Mouse (Mus musculus): ENCODE measurements at regions not wholly inside any gene's neighbourhood (a gene's known extent, or its start where the extent isn't known, plus 50 kb on each side); places are given as distances from the start of the nearest gene placed in this dataset.

DNA sequence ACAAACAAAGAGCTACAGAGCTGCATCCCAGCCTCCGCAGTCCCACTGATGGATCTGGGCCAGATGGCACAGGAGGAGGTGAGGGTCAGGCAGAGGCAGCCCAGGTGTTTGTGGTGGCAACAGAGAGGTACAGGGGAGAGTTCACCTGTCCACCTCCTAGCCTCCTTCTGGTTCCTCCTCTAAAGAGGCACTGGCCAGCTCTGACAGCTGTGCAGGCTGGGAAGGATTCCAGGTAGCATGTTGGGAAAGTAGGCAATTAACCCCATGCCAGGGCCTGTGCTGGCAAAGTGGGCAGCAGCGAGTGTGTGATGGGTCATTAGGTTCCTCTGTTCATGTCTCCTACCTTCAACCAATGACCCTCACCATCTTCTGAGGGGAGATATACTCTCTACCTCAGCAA lies 212.1 kb downstream of the Cbln1 start:
- no peak for TF ChIP-seq CTCF (IDR thresholded peaks at IDR 0.05)
- intact Hi-C loops (cut with DNase I) = no loop called here
- no peak for DNase-seq
- Histone ChIP-seq H3K4me3 (no peak overlapping the region), H3K27ac (no peak overlapping the region)

DNA sequence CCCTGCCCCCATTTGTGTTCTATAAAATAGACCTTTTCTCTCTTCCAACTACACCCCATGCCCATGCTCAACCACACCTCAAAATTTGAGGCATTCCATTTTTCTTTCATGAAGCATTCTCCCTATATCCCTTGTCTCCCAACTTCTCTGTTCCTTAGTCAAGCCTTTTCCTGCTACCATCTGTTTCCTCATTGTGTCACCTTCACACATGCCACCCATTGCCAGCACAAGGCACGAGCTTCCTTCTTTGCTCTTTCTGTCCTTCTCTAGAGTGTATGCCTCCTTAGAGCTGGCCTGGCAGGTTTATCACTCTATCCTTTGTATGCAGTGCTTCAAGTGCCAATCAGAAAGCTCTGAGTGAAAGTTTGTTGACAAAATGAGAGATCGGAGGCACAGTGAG lies 229.7 kb downstream of the Cbln1 start:
- intact Hi-C loops (cut with DNase I) = no loop called here
- no peak overlapping the region for H3K4me3 ChIP-seq
- DNase-seq = no peak
- TF ChIP-seq CTCF (IDR thresholded peaks at IDR 0.05) = no peak
- no peak overlapping the region for H3K27ac ChIP-seq

GRCm38 (mm10) chr8:87237181-87237580 lies 235.2 kb downstream of the Cbln1 start:
- intact Hi-C loops (cut with DNase I) = no loop called here
- DNase-seq = no peak
- no peak overlapping the region for H3K27ac ChIP-seq
- H3K4me3 ChIP-seq = no peak overlapping the region
- no peak for TF ChIP-seq CTCF (IDR thresholded peaks at IDR 0.05)

- Histone ChIP-seq H3K4me3 (no peak overlapping the region), H3K27ac (no peak overlapping the region)
- TF ChIP-seq CTCF (IDR thresholded peaks at IDR 0.05) = no peak
- no peak for DNase-seq
- intact Hi-C loops (cut with DNase I) = no loop called here
Measured at GRCm38 (mm10) chr8:87236438-87236837, 236.0 kb downstream of the Cbln1 start.

GRCm38 (mm10) chr8:87235341-87236075 lies 236.9 kb downstream of the Cbln1 start:
- Histone ChIP-seq H3K4me3 (no peak overlapping the region), H3K27ac (no peak overlapping the region)
- intact Hi-C loops (cut with DNase I) = no loop called here
- no peak for TF ChIP-seq CTCF (IDR thresholded peaks at IDR 0.05)
- no peak for DNase-seq

GRCm38 (mm10) chr8:87234336-87234735 lies 238.1 kb downstream of the Cbln1 start:
- intact Hi-C loops (cut with DNase I) = no loop called here
- Histone ChIP-seq H3K4me3 (no peak overlapping the region), H3K27ac (no peak overlapping the region)
- no peak for TF ChIP-seq CTCF (IDR thresholded peaks at IDR 0.05)
- no peak for DNase-seq

DNA sequence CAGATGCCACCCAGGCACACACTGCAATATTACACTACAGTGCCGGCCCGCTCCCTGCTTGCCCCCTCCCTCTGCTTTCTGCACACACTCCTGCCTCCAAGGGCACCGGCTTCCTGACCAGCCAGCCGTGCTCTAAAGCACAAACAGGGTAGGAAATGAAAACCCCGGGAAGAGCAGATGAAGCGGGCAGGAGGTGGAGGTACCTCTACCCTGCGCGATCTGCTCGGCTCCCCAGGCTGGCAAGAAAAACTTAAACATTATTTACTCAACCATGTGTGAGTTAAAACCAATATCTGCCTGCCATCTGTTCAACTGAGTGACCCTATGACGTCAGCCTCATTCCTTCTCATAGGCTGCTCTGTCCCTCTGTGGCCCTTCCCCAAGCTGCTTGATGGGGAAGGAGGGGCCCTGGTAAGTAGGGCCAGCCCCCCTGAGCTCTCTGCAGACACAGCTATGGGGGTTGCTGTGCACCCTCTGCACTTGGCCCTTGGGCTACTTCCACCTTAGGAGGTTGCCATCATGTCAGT lies 238.5 kb downstream of the Cbln1 start:
- Histone ChIP-seq H3K4me3 (no peak overlapping the region), H3K27ac (no peak overlapping the region)
- intact Hi-C loops (cut with DNase I) = no loop called here
- TF ChIP-seq CTCF (IDR thresholded peaks at IDR 0.05) = no peak
- no peak for DNase-seq

DNA sequence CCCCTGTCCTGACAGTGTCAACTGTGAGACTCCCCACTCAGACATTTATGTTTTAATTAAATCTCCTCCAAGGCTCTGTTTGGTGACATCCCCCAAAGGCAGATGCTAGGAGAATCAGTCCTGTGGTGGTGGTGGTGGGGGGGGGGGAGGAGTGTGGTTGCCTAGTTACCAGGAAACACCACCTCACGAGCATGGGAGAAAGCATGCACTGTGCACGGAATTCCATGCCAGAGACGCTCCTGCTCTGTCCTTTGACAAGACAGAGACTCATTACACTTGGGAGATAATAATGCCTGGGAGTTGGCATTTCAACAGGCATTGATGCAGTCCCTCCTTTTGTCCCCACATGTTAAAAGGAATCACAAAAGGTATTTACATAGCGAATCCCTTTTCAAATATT lies 240.6 kb downstream of the Cbln1 start:
- intact Hi-C loops (cut with DNase I) = no loop called here
- no peak overlapping the region for H3K27ac ChIP-seq
- no peak for DNase-seq
- H3K4me3 ChIP-seq = no peak overlapping the region
- TF ChIP-seq CTCF (IDR thresholded peaks at IDR 0.05) = no peak

- TF ChIP-seq CTCF (IDR thresholded peaks at IDR 0.05) = no peak
- DNase-seq = no peak
- H3K27ac ChIP-seq = no peak overlapping the region
- intact Hi-C loops (cut with DNase I) = no loop called here
- H3K4me3 ChIP-seq = no peak overlapping the region
Measured at GRCm38 (mm10) chr8:87230096-87230495, 242.3 kb downstream of the Cbln1 start.

- intact Hi-C loops (cut with DNase I) = no loop called here
- H3K4me3 ChIP-seq = no peak overlapping the region
- no peak overlapping the region for H3K27ac ChIP-seq
- TF ChIP-seq CTCF (IDR thresholded peaks at IDR 0.05) = no peak
- DNase-seq = no peak
Measured at GRCm38 (mm10) chr8:87229182-87229581, 243.2 kb downstream of the Cbln1 start.

GRCm38 (mm10) chr8:87228777-87229176 lies 243.6 kb downstream of the Cbln1 start:
- no peak for TF ChIP-seq CTCF (IDR thresholded peaks at IDR 0.05)
- intact Hi-C loops (cut with DNase I) = no loop called here

GRCm38 (mm10) chr8:87225504-87226425 lies 246.6 kb downstream of the Cbln1 start:
- no peak overlapping the region for H3K4me3 ChIP-seq
- TF ChIP-seq CTCF (IDR thresholded peaks at IDR 0.05) = no peak
- intact Hi-C loops (cut with DNase I) = no loop called here
- no peak for DNase-seq
- no peak overlapping the region for H3K27ac ChIP-seq

More at GRCm38 (mm10) chr8:87228777-87229176, 243.6 kb downstream of the Cbln1 start:
- Histone ChIP-seq H3K4me3 (no peak overlapping the region), H3K27ac (no peak overlapping the region)
- no peak for DNase-seq

DNA sequence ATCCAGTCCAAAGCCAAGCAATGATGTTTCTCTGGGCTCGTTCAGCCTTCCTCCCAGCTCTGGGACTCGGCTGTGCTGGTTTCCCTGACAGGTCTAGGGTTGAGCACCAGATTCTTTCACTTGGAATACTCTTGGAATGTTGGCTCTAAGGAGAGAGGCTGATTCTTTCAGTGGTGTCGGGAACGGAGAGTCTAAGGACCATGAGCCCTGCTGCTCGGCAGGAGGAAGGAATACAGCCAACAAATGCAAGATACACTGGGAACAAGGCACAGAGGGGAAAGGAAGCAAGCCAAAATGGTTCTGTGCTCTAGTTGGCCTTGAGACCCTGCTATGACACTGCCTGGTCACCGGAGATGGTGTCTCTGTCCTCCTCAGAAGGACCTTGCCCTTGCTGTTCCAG lies 251.8 kb downstream of the Cbln1 start:
- intact Hi-C loops (cut with DNase I) = no loop called here
- Histone ChIP-seq H3K4me3 (no peak overlapping the region), H3K27ac (no peak overlapping the region)
- no peak for DNase-seq
- TF ChIP-seq CTCF (IDR thresholded peaks at IDR 0.05) = no peak
